Mouse (Mus musculus): ENCODE measurements around the gene Syne1.
A peak's percentile ranks its signal among the peaks of the same experiment; 100 is the strongest.

Syne1 gene

GRCm38 (mm10) chr10:5305555-5305954, 245.7 kb downstream of the Syne1 start:
- DNase-seq (ENCODE audit: low read depth, low spot score): no peak

- DNase-seq (ENCODE audit: low read depth, low spot score): no peak
Observed at GRCm38 (mm10) chr10:5295291-5295891, 255.9 kb downstream of the Syne1 start.

DNA sequence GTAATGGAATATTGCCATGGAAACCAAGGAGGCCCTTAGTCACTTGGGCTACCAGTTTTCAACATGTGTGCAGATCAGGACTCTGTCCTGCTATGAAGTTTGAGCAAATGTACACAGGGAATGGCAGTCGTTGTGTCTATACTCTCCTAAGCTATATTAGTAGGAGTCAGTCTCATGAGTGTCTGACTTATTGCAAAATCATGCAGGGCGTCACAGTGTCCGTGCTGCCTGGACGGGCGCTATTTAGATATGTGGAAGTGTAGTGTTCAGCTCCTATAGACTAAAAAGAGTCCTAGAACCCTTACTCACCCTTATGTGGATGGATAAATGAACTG, 261.7 kb downstream of the Syne1 start:
- no peak for DNase-seq (ENCODE audit: low read depth, low spot score)

DNA sequence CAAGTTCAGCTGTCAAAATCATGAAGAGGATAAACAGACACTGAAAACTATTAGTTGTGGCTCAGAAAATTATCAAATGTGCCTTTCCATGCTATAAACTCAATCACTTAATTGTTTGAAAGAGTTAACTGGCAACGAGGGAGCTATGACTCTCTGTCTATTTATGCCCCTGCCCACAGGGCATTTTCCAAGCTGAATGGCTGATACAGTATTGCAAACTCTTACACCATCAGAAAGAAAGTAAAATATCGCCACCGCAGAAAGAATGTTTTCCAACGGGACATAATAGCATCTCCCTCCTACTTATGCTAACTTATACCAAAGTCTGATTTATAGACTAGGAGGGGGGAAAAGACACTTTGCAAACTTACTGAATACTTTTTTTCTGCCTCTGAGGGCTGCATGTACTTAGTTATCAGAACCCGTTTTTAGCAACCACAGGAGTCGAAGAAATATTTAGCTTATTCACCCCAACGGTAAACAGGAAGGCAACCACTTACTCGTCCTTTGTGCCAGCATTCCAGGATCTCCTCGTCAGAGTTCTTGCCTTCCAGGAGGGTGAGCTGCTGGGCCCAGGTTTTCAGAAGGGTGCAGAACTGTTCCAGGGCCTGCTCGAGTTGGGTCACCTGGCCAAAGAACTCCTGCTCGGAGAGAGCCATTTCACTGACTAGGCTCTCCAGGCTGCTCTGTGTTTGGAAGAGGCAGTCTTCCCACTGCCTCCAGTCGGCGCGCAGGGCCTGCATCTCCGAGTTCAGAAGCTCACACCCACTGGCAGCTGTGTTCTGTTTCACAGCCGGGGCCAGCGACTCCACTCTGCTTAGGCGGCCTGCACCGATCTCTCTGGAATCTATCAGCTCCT, 262.3 kb downstream of the Syne1 start:
- peak; percentile 58 for DNase-seq (ENCODE audit: low read depth, low spot score)

- no peak for DNase-seq (ENCODE audit: low read depth, low spot score)
Observed at GRCm38 (mm10) chr10:5288262-5288661, 263.0 kb downstream of the Syne1 start.

DNA sequence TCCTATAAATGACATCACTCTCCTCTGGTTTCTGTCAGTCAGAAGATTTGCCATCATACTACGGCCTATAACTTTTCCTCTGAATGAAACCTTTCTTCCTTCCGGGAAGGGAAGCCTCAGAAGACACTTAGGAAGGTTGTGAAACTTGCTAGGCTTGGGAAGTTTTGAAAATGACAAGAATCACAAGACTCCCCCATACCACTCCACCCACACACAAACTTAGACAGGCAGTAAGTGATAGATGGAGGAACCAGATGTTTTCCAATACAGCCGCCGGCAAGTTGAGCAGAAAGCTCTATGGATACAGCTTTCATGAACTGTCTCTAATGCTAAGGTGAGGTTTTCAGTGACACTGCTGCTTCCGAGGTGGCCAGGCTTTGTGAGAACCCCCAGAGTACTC, 275.5 kb downstream of the Syne1 start:
- no peak for DNase-seq (ENCODE audit: low read depth, low spot score)

DNA sequence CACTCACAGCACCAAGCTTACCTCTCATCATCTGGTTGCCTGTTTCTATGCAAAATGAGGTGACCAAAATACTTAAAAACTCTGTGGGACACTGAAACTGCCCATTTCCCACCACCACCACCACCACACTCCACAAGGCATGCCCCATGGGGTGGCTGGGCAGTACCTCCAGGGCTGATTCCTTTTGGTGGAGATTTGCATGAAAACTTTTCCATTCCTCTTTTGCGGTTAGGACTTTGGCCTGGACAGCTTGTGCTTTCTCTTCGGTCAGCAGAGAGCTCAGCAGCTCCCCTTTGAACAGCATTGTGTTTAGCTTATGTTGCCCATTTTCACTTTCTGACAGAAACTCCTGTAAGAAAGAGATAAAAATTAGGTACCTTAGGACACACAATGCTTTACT, 280.6 kb downstream of the Syne1 start:
- no peak for DNase-seq (ENCODE audit: low read depth, low spot score)

- no peak for DNase-seq (ENCODE audit: low read depth, low spot score)
Observed at GRCm38 (mm10) chr10:5264418-5264817, 286.9 kb downstream of the Syne1 start.

GRCm38 (mm10) chr10:5262636-5263035, 288.6 kb downstream of the Syne1 start:
- DNase-seq (ENCODE audit: low read depth, low spot score): no peak

- no peak for DNase-seq (ENCODE audit: low read depth, low spot score)
Observed at GRCm38 (mm10) chr10:5256686-5257085, 294.6 kb downstream of the Syne1 start.

DNA sequence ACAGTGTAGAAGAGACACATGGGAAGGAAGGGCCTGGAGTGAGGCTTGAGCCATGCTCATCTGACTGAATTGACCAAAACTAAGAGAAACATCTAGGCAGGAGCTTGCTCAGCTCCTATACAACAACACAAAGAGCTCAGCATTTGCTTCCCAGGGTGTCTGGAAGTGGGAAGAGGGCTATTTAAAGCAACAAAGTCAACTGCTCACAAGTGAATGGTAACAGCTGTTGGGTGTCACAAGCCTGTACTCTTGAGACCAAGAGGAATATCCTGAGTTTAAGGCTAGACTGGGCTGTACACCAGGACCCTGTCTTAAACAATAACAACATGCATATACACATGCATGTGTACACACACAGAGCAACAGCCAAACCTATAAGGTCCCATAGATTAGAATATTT, 297.5 kb downstream of the Syne1 start:
- no peak for DNase-seq (ENCODE audit: low read depth, low spot score)

DNA sequence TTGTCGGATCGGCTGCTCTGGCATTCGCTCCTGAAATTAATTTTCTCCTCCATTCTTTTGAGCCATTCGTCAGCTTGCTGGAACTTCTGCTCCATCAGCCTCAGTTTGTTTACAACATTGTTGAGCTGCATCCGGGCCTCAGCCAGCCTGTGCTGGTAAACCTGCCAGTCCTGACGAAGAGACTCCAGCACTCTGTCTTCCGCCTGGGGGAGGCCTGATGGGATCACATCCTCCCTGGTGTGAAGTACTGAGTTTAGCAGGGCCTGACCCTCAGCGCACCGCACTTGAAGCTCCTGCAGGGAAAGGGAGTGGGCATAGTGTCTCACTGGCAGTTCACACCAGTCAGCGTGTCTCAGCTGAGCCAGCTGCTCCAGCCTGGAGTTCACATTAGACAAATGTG, 300.6 kb downstream of the Syne1 start:
- no peak for DNase-seq (ENCODE audit: low read depth, low spot score)

GRCm38 (mm10) chr10:5239680-5240079, 311.6 kb downstream of the Syne1 start:
- DNase-seq (ENCODE audit: low read depth, low spot score): no peak

GRCm38 (mm10) chr10:5236926-5237325, 314.4 kb downstream of the Syne1 start:
- DNase-seq (ENCODE audit: low read depth, low spot score): no peak

DNA sequence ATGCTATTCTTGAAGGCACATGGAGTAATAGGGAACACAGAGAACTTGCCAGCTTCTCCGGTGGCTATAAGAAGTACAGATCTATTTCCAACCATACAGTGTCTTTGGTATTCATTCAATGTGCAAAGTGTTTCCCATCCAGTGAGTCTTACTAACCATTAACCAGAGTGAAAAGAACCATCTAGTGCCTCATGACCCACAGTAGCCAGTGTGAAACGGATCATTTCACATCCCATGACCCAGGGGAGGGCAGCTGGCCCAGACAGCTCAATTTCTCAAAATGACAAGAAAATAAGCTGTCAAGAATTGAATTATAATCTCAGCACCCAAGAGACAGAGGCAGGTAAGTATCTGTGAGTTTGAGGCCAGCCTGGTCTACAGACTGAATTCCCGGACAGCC, 315.1 kb downstream of the Syne1 start:
- no peak for DNase-seq (ENCODE audit: low read depth, low spot score)

GRCm38 (mm10) chr10:5234721-5235501, 316.4 kb downstream of the Syne1 start:
- DNase-seq (ENCODE audit: low read depth, low spot score): peak; percentile 42

DNA sequence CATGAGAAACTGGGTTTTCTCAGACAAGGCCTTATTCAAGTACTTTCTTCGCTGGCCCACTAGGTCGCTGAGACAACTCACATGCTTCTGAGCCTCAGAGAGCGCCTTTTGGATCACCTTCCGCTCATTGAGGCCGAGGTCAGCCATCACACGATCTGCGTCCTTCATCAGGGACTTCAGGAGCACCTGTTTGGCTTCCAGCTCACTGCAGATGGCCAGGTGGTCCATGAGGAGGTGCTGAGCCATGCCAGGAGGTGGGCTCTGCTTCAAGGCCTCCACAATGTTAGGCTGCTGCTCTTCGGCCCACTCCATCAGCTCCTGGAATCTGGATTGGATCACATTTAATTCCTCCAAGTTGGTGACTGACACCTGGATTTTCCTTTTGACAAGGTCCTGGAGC, 322.2 kb downstream of the Syne1 start:
- no peak for DNase-seq (ENCODE audit: low read depth, low spot score)

- no peak for DNase-seq (ENCODE audit: low read depth, low spot score)
Observed at GRCm38 (mm10) chr10:5227395-5228076, 323.7 kb downstream of the Syne1 start.

GRCm38 (mm10) chr10:5215943-5216342, 335.3 kb downstream of the Syne1 start:
- no peak for DNase-seq (ENCODE audit: low read depth, low spot score)

- DNase-seq (ENCODE audit: low read depth, low spot score): no peak
Observed at GRCm38 (mm10) chr10:5207905-5208641, 343.2 kb downstream of the Syne1 start.

- no peak for DNase-seq (ENCODE audit: low read depth, low spot score)
Observed at GRCm38 (mm10) chr10:5205977-5206376, 345.3 kb downstream of the Syne1 start.

All from telencephalon, adult 2 months (tissue).